Mouse (Mus musculus) megakaryocyte, embryonic 14.5 days (primary cell): ENCODE data around the gene Tsr3.

ENCODE experiments used
- FLI1 ChIP-seq: IDR thresholded peaks from 2 replicates; pipeline ENCODE4 v1.6.1; 2012; ENCODE audit warnings: low read length, inconsistent platforms, mixed read lengths
- GATA1 ChIP-seq: IDR thresholded peaks from 3 replicates; pipeline ENCODE4 v1.6.1; 2012; ENCODE audit warnings: mixed read lengths, low read length, inconsistent platforms, borderline replicate concordance

- no peak for TF ChIP-seq FLI1
- TF ChIP-seq GATA1 = no peak
Observed at GRCm38 (mm10) chr17:25210680-25211466, 29.1 kb upstream of the Tsr3 start.
